Mouse (Mus musculus): Measurements from ENCODE around the gene Id1. TPM values are rescaled to one million over a fixed set of nuclear protein-coding genes. Genes with fewer than 3 reads are reported as not detected.

Id1 gene
- total RNA-seq, 2 experiments from 2014 or later = 71.8 to 76.6 TPM

GRCm38 (mm10) chr2:152785446-152786350 is 49.6 kb downstream of the Id1 start:
- DNase-seq = peak; percentile 85

Small RNA genes lying within 50 kb of the gene (microRNA-seq; reads per million reads assigned to microRNA genes)
- gene Gm23802 = 0 reads per million in 2 experiments

Other genes starting within 250 kb of the Id1 start
- gene Defb22, start 246.1 kb upstream of the Id1 start, total RNA-seq (2021) = not detected
- gene Defb26, start 224.6 kb upstream of the Id1 start, total RNA-seq (2021) = not detected
- not detected for gene Defb28, start 218.0 kb upstream of the Id1 start, total RNA-seq (2021)
- not detected for gene Defb29, start 196.2 kb upstream of the Id1 start, total RNA-seq (2021)
- gene Gm17416, start 166.9 kb upstream of the Id1 start, total RNA-seq (2021) = not detected
- gene Defb21, start 163.5 kb upstream of the Id1 start, total RNA-seq (2021) = not detected
- not detected for gene Defb19, start 155.9 kb upstream of the Id1 start, total RNA-seq (2021)
- gene Defb45, start 136.9 kb upstream of the Id1 start, total RNA-seq (2021) = not detected
- gene Defb36, start 131.9 kb upstream of the Id1 start, total RNA-seq (2021) = not detected
- not detected for gene Defb25, start 113.2 kb upstream of the Id1 start, total RNA-seq (2021)
- 10 to 100 TPM; 13.5 to 13.9 TPM for gene Rem1, start 109.3 kb upstream of the Id1 start, total RNA-seq (2021)
- gene H13, start 66.8 kb upstream of the Id1 start, total RNA-seq (2021) = 10 to 100 TPM; 54.1 to 54.2 TPM
- gene Mcts2, start 49.2 kb upstream of the Id1 start, total RNA-seq (2021) = 10 to 100 TPM; 19.9 to 20.2 TPM
- gene Cox4i2, start 17.9 kb downstream of the Id1 start, total RNA-seq (2021) = 10 to 100 TPM; 13.7 to 15.1 TPM
- 10 to 100 TPM; 39.0 to 45.0 TPM for gene Bcl2l1, start 95.5 kb downstream of the Id1 start, total RNA-seq (2021)
- 10 to 100 TPM; 42.4 to 51.9 TPM for gene Tpx2, start 111.7 kb downstream of the Id1 start, total RNA-seq (2021)
- under 1 TPM; 0.26 to 0.38 TPM for gene Mylk2, start 175.1 kb downstream of the Id1 start, total RNA-seq (2021)
- 10 to 100 TPM in 1 of 2 experiments, 1 to 10 TPM in 1; 8.1 to 10.6 TPM for gene Foxs1, start 197.0 kb downstream of the Id1 start, total RNA-seq (2021)
- under 1 TPM; 0.10 to 0.41 TPM for gene Dusp15, start 215.4 kb downstream of the Id1 start, total RNA-seq (2021)
- gene Ttll9, start 226.2 kb downstream of the Id1 start, total RNA-seq (2021) = not detected

Data from heart, postnatal 4 days (tissue).